In the genomic region with DNA sequence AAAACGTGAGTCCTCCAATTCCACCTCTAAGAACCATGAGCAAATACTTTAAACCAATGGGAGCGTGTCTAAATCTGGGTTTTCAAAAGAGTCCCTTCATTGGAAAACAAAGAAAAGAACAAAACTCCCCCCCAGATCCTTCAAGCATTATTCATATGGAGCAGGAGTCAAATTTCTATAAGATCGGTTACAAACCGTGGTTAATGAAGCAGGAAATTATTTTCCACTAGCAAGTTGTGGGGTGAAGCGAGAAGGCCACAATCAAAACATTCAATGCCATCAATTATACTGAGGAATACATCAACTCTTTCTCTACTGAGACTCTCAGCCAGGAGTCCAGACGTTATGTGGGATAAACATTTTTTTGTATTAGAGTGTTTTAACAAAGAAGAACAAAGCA, we compare ENCODE assay signal across 23 mouse cellular contexts.
A peak's percentile ranks its signal among the peaks of the same experiment; 100 is the strongest.
DNase-seq lines count a peak whose midpoint lies in the region; ATAC-seq and TF ChIP-seq lines count a peak whose summit lies in the region.
"Had no signal": no experiment of that assay in that cellular context is flagged by ENCODE, and none has a peak within 500 bp of the region (broad histone marks: within the 10 kb centered on the region; RNA-seq: fewer than 3 reads in every experiment).

No protein-coding gene starts in this region.

- H3K36me3 ChIP-seq in embryonic facial prominence, embryonic 13.5 days: no peaks in the 10 kb centered on the region
- H3K36me3 ChIP-seq in embryonic facial prominence, embryonic 10.5 days (replicated peaks): no peaks in the 10 kb centered on the region
- no peaks in the 10 kb centered on the region for H3K36me3 ChIP-seq in hindbrain, embryonic 12.5 days
- H3K36me3 ChIP-seq in hindbrain, embryonic 14.5 days (replicated peaks; ENCODE audit: control insufficient read depth, insufficient read depth): no peaks in the 10 kb centered on the region
- H3K36me3 ChIP-seq in myocyte (ENCODE audit: control insufficient read depth, insufficient read depth): no peaks in the 10 kb centered on the region
- H3K36me3 ChIP-seq: forebrain, embryonic 12.5 days; heart, embryonic 10.5 days; hindbrain, embryonic 13.5 days; intestine, embryonic 15.5 days; limb, embryonic 10.5 days; liver, embryonic 15.5 days; lung, embryonic 15.5 days; midbrain, embryonic 15.5 days had no signal

- H3K4me1 ChIP-seq in embryonic facial prominence, embryonic 13.5 days: peaks cover 37% of the 10 kb centered on the region
- H3K4me1 ChIP-seq in embryonic facial prominence, embryonic 10.5 days: peaks cover 15% of the 10 kb centered on the region
- H3K4me1 ChIP-seq in hindbrain, embryonic 12.5 days: peaks cover 16% of the 10 kb centered on the region
- no peaks in the 10 kb centered on the region; the same call in 1 of the 2 replicates for H3K4me1 ChIP-seq in hindbrain, embryonic 14.5 days (replicated peaks; ENCODE audit: control insufficient read depth, insufficient read depth, low read length)
- H3K4me1 ChIP-seq: heart, embryonic 10.5 days; intestine, embryonic 15.5 days; liver, embryonic 15.5 days; midbrain, embryonic 15.5 days had no signal

- no peak overlapping the region for H3K9ac ChIP-seq in embryonic facial prominence, embryonic 13.5 days
- H3K9ac ChIP-seq in hindbrain, embryonic 12.5 days: no peak overlapping the region
- no peak overlapping the region for H3K9ac ChIP-seq in hindbrain, embryonic 14.5 days
- H3K9ac ChIP-seq: forebrain, embryonic 12.5 days; hindbrain, embryonic 13.5 days; intestine, embryonic 15.5 days; liver, embryonic 15.5 days; lung, embryonic 15.5 days; midbrain, embryonic 15.5 days had no signal

- H3K9me3 ChIP-seq in embryonic facial prominence, embryonic 13.5 days: no peaks in the 10 kb centered on the region
- H3K9me3 ChIP-seq in embryonic facial prominence, embryonic 10.5 days: no peaks in the 10 kb centered on the region
- H3K9me3 ChIP-seq in hindbrain, embryonic 12.5 days (replicated peaks): no peaks in the 10 kb centered on the region
- no peaks in the 10 kb centered on the region for H3K9me3 ChIP-seq in hindbrain, embryonic 14.5 days (ENCODE audit: control insufficient read depth, low read length)
- H3K9me3 ChIP-seq: forebrain, embryonic 12.5 days; heart, embryonic 10.5 days; hindbrain, embryonic 13.5 days; intestine, embryonic 15.5 days; limb, embryonic 10.5 days; liver, embryonic 15.5 days; lung, embryonic 15.5 days; midbrain, embryonic 15.5 days had no signal

- TF ChIP-seq POLR2A in brain, embryonic 14.5 days (IDR thresholded peaks at IDR 0.05; ENCODE audit: borderline replicate concordance, extremely low read depth, insufficient read depth, insufficient read length, poor library complexity, severe bottlenecking): no peak
- TF ChIP-seq POLR2A in myocyte (IDR thresholded peaks at IDR 0.05; ENCODE audit: insufficient read length, low read depth): no peak

- ATAC-seq in embryonic facial prominence, embryonic 13.5 days (ENCODE audit: insufficient number of reproducible peaks, insufficient read depth, low FRiP score, low TSS enrichment, low read depth): no peak
- ATAC-seq in hindbrain, embryonic 12.5 days (ENCODE audit: low FRiP score): peak; percentile 52; the same call in 1 of the 2 replicates
- no peak for ATAC-seq in hindbrain, embryonic 14.5 days (ENCODE audit: low FRiP score)
- ATAC-seq: intestine, embryonic 15.5 days; midbrain, embryonic 15.5 days had no signal

- no peak overlapping the region for H3ac ChIP-seq in myocyte (ENCODE audit: control insufficient read depth, insufficient read length)

- 31% methylated on average over 6 of the region's 6 CpGs for WGBS in embryonic facial prominence, embryonic 13.5 days
- 51% methylated on average over 6 of the region's 6 CpGs for WGBS in embryonic facial prominence, embryonic 10.5 days
- WGBS in hindbrain, embryonic 12.5 days: 13% methylated on average over 6 of the region's 6 CpGs
- 16% methylated on average over 6 of the region's 6 CpGs for WGBS in hindbrain, embryonic 14.5 days

- H3K4me3 ChIP-seq in embryonic facial prominence, embryonic 13.5 days: no peak overlapping the region
- H3K4me3 ChIP-seq in embryonic facial prominence, embryonic 10.5 days: no peak overlapping the region
- H3K4me3 ChIP-seq in hindbrain, embryonic 12.5 days: no peak overlapping the region
- H3K4me3 ChIP-seq in hindbrain, embryonic 14.5 days (replicated peaks; ENCODE audit: low read length): no peak overlapping the region
- no peak overlapping the region for H3K4me3 ChIP-seq in myocyte
- H3K4me3 ChIP-seq: forebrain, embryonic 12.5 days; heart, embryonic 10.5 days; hindbrain, embryonic 13.5 days; intestine, embryonic 15.5 days; layer of hippocampus, adult 2 months; limb, embryonic 10.5 days; liver, embryonic 15.5 days; lung, embryonic 15.5 days; midbrain, embryonic 15.5 days had no signal

- DNase-seq in embryonic facial prominence, embryonic 10.5 days (ENCODE audit: low spot score): no peak
- no peak for DNase-seq in hindbrain, embryonic 14.5 days (ENCODE audit: low spot score)
- DNase-seq in brain, embryonic 14.5 days (ENCODE audit: low read depth): peak; percentile 63
- no peak for DNase-seq in adrenal gland, postnatal 10 days
- DNase-seq in spleen, adult 18-20 months: no peak
- DNase-seq: adrenal gland, postnatal 25 days; cerebellum, adult 9-11 months; kidney, adult 9 months; liver; lung, postnatal 36 days; right cerebral cortex, postnatal 14 days had no signal

- peaks cover 20% of the 10 kb centered on the region for H3K79me2 ChIP-seq in myocyte (ENCODE audit: control insufficient read depth, insufficient read depth)

- 0 out of 2 replicates have a peak overlapping the region, but pooled peaks have one; percentile 55 for H3K27ac ChIP-seq in embryonic facial prominence, embryonic 13.5 days
- no peak overlapping the region for H3K27ac ChIP-seq in embryonic facial prominence, embryonic 10.5 days (replicated peaks)
- H3K27ac ChIP-seq in hindbrain, embryonic 12.5 days: peak overlapping the region; percentile 48; the same call in 1 of the 2 replicates
- no peak overlapping the region for H3K27ac ChIP-seq in hindbrain, embryonic 14.5 days
- H3K27ac ChIP-seq: forebrain, embryonic 12.5 days; heart, embryonic 10.5 days; hindbrain, embryonic 13.5 days; intestine, embryonic 15.5 days; layer of hippocampus, adult 2 months; liver, embryonic 15.5 days; lung, embryonic 15.5 days; midbrain, embryonic 15.5 days had no signal

- H3K4me2 ChIP-seq in embryonic facial prominence, embryonic 13.5 days: no peak overlapping the region
- H3K4me2 ChIP-seq in hindbrain, embryonic 12.5 days (replicated peaks): no peak overlapping the region
- H3K4me2 ChIP-seq in hindbrain, embryonic 14.5 days (replicated peaks): no peak overlapping the region
- peak overlapping the region; percentile 94 for H3K4me2 ChIP-seq in myocyte (ENCODE audit: low read depth)
- H3K4me2 ChIP-seq: forebrain, embryonic 12.5 days; hindbrain, embryonic 13.5 days; intestine, embryonic 15.5 days; liver, embryonic 15.5 days; lung, embryonic 15.5 days; midbrain, embryonic 15.5 days had no signal

- no peak for TF ChIP-seq CTCF in brain, embryonic 14.5 days (IDR thresholded peaks at IDR 0.05; ENCODE audit: borderline replicate concordance, extremely low read depth, insufficient read depth, insufficient read length)

- H3K27me3 ChIP-seq in embryonic facial prominence, embryonic 13.5 days: no peaks in the 10 kb centered on the region
- H3K27me3 ChIP-seq in embryonic facial prominence, embryonic 10.5 days (replicated peaks; ENCODE audit: low read depth, poor library complexity, severe bottlenecking): no peaks in the 10 kb centered on the region
- H3K27me3 ChIP-seq in hindbrain, embryonic 12.5 days: no peaks in the 10 kb centered on the region
- no peaks in the 10 kb centered on the region for H3K27me3 ChIP-seq in hindbrain, embryonic 14.5 days (ENCODE audit: control insufficient read depth, insufficient read depth, low read length)
- no peaks in the 10 kb centered on the region for H3K27me3 ChIP-seq in myocyte (ENCODE audit: control insufficient read depth, insufficient read depth, insufficient read length)
- H3K27me3 ChIP-seq: forebrain, embryonic 12.5 days; hindbrain, embryonic 13.5 days; intestine, embryonic 15.5 days; liver, embryonic 15.5 days; lung, embryonic 15.5 days; midbrain, embryonic 15.5 days had no signal

TF ChIP-seq in myocyte, 11 proteins besides CTCF, POLR2A, EP300 and RAD21:
- no peak for TF ChIP-seq CEBPB (IDR thresholded peaks at IDR 0.05; ENCODE audit: insufficient read depth, poor library complexity, severe bottlenecking)
- no peak for TF ChIP-seq POLR2AphosphoS2 (IDR thresholded peaks at IDR 0.05; ENCODE audit: insufficient read length, low read depth)
- TF ChIP-seq TCF3 (IDR thresholded peaks at IDR 0.05; ENCODE audit: insufficient read length, low read depth): no peak
- TF ChIP-seq E2F4 (IDR thresholded peaks at IDR 0.05; ENCODE audit: insufficient read depth): no peak
- no peak for TF ChIP-seq USF1 (IDR thresholded peaks at IDR 0.05; ENCODE audit: low read depth)

Comparison
In these comparisons a context has a peak if more than half of its experiments do, and no peak if none do; other contexts are left out.
1. H3K27ac ChIP-seq: peak in embryonic facial prominence, embryonic 13.5 days (single experiment) and hindbrain, embryonic 12.5 days (single experiment); none in embryonic facial prominence, embryonic 10.5 days (single experiment) and hindbrain, embryonic 14.5 days (single experiment).